23 mouse cellular contexts compared by ENCODE assay signal in genomic region chrX:117559063-117559462, GRCm38 (mm10).
DNase-seq lines count a peak whose midpoint lies in the region; ATAC-seq and TF ChIP-seq lines count a peak whose summit lies in the region.
"Had no signal": no experiment of that assay in that cellular context is flagged by ENCODE, and none has a peak within 500 bp of the region (broad histone marks: within the 10 kb centered on the region; RNA-seq: fewer than 3 reads in every experiment).

No protein-coding gene starts in this region.

- no peak for TF ChIP-seq CTCF in forebrain, postnatal 0 days (IDR thresholded peaks at IDR 0.05; ENCODE audit: low read depth)
- no peak for TF ChIP-seq CTCF in midbrain, postnatal 0 days (IDR thresholded peaks at IDR 0.05)
- no peak for TF ChIP-seq CTCF in layer of hippocampus, adult 2 months (conservative IDR thresholded peaks at IDR 0.05)

- peak; percentile 58; the same call in 1 of the 2 replicates for ATAC-seq in forebrain, postnatal 0 days
- ATAC-seq in forebrain, embryonic 11.5 days (replicated peaks; ENCODE audit: low FRiP score) = no peak
- no peak for ATAC-seq in midbrain, postnatal 0 days (ENCODE audit: low FRiP score)
- ATAC-seq in midbrain, embryonic 16.5 days = no peak
- ATAC-seq: inflammation-experienced regulatory T-cells, adult 6 months; midbrain, embryonic 13.5 days had no signal

- H3K9me3 ChIP-seq in forebrain, postnatal 0 days (ENCODE audit: low read length) = no peaks in the 10 kb centered on the region
- H3K9me3 ChIP-seq in forebrain, embryonic 11.5 days (ENCODE audit: control insufficient read depth, low read length) = no peaks in the 10 kb centered on the region
- H3K9me3 ChIP-seq in midbrain, postnatal 0 days (ENCODE audit: low read length) = no peaks in the 10 kb centered on the region
- no peaks in the 10 kb centered on the region for H3K9me3 ChIP-seq in midbrain, embryonic 16.5 days (replicated peaks; ENCODE audit: control insufficient read depth, low read length, poor library complexity, severe bottlenecking)
- H3K9me3 ChIP-seq: heart, embryonic 13.5 days; hindbrain, embryonic 13.5 days; liver, embryonic 15.5 days; midbrain, embryonic 13.5 days; neural tube, embryonic 15.5 days had no signal

- H3K27me3 ChIP-seq in forebrain, postnatal 0 days (ENCODE audit: insufficient read depth, low read length) = no peaks in the 10 kb centered on the region
- no peaks in the 10 kb centered on the region for H3K27me3 ChIP-seq in forebrain, embryonic 11.5 days (ENCODE audit: control insufficient read depth, insufficient read depth, low read length)
- no peaks in the 10 kb centered on the region for H3K27me3 ChIP-seq in midbrain, postnatal 0 days (ENCODE audit: insufficient read depth, low read length)
- H3K27me3 ChIP-seq in midbrain, embryonic 16.5 days (ENCODE audit: control insufficient read depth, insufficient read depth, low read depth, low read length) = no peaks in the 10 kb centered on the region
- H3K27me3 ChIP-seq: heart, embryonic 13.5 days; hindbrain, embryonic 13.5 days; liver, embryonic 15.5 days; midbrain, embryonic 13.5 days; neural tube, embryonic 15.5 days had no signal

- no peak overlapping the region for H3K4me2 ChIP-seq in forebrain, postnatal 0 days (ENCODE audit: low read depth)
- no peak overlapping the region for H3K4me2 ChIP-seq in forebrain, embryonic 11.5 days (ENCODE audit: low read depth, low read length, severe bottlenecking)
- H3K4me2 ChIP-seq in midbrain, postnatal 0 days (ENCODE audit: low read depth, low read length, poor library complexity, severe bottlenecking) = no peak overlapping the region
- no peak overlapping the region for H3K4me2 ChIP-seq in midbrain, embryonic 16.5 days (ENCODE audit: low read length)
- H3K4me2 ChIP-seq: heart, embryonic 13.5 days; hindbrain, embryonic 13.5 days; liver, embryonic 15.5 days; midbrain, embryonic 13.5 days; neural tube, embryonic 15.5 days had no signal

- H3K27ac ChIP-seq in forebrain, postnatal 0 days (ENCODE audit: low read depth, low read length) = no peak overlapping the region
- H3K27ac ChIP-seq in forebrain, embryonic 11.5 days (ENCODE audit: low read depth, low read length) = no peak overlapping the region
- H3K27ac ChIP-seq in midbrain, postnatal 0 days (ENCODE audit: low read depth, low read length) = no peak overlapping the region
- H3K27ac ChIP-seq in midbrain, embryonic 16.5 days (ENCODE audit: low read length) = no peak overlapping the region
- no peak overlapping the region for H3K27ac ChIP-seq in layer of hippocampus, adult 2 months
- H3K27ac ChIP-seq: heart, embryonic 13.5 days; hindbrain, embryonic 13.5 days; left cerebral cortex, adult 2 months; liver, embryonic 15.5 days; midbrain, embryonic 13.5 days; neural tube, embryonic 15.5 days had no signal

- H3K9ac ChIP-seq in forebrain, postnatal 0 days = no peak overlapping the region
- H3K9ac ChIP-seq in forebrain, embryonic 11.5 days (ENCODE audit: low read length) = no peak overlapping the region
- no peak overlapping the region for H3K9ac ChIP-seq in midbrain, postnatal 0 days (replicated peaks; ENCODE audit: low read length, poor library complexity, severe bottlenecking)
- H3K9ac ChIP-seq in midbrain, embryonic 16.5 days (ENCODE audit: low read depth, low read length) = no peak overlapping the region
- H3K9ac ChIP-seq: heart, embryonic 13.5 days; hindbrain, embryonic 13.5 days; liver, embryonic 15.5 days; midbrain, embryonic 13.5 days; neural tube, embryonic 15.5 days had no signal

- WGBS in forebrain, postnatal 0 days = 50% methylated on average over 3 of the region's 3 CpGs
- 82% methylated on average over 3 of the region's 3 CpGs for WGBS in forebrain, embryonic 11.5 days
- WGBS in midbrain, postnatal 0 days = 71% methylated on average over 3 of the region's 3 CpGs
- WGBS in midbrain, embryonic 16.5 days = 80% methylated on average over 3 of the region's 3 CpGs

- H3K4me3 ChIP-seq in forebrain, postnatal 0 days (ENCODE audit: low read depth, low read length) = no peak overlapping the region
- no peak overlapping the region for H3K4me3 ChIP-seq in forebrain, embryonic 11.5 days (ENCODE audit: low read depth, low read length)
- no peak overlapping the region for H3K4me3 ChIP-seq in midbrain, postnatal 0 days (ENCODE audit: low read depth, low read length)
- H3K4me3 ChIP-seq in midbrain, embryonic 16.5 days (ENCODE audit: low read depth, low read length) = no peak overlapping the region
- no peak overlapping the region for H3K4me3 ChIP-seq in layer of hippocampus, adult 2 months
- H3K4me3 ChIP-seq: heart, embryonic 13.5 days; hindbrain, embryonic 13.5 days; left cerebral cortex, adult 2 months; liver, embryonic 15.5 days; midbrain, embryonic 13.5 days; myocyte; neural tube, embryonic 15.5 days had no signal

- no peaks in the 10 kb centered on the region for H3K4me1 ChIP-seq in forebrain, postnatal 0 days (ENCODE audit: insufficient read depth)
- H3K4me1 ChIP-seq in forebrain, embryonic 11.5 days (replicated peaks; ENCODE audit: control insufficient read depth, insufficient read depth, low read length) = no peaks in the 10 kb centered on the region
- H3K4me1 ChIP-seq in midbrain, postnatal 0 days (ENCODE audit: insufficient read depth, low read length) = no peaks in the 10 kb centered on the region
- no peaks in the 10 kb centered on the region for H3K4me1 ChIP-seq in midbrain, embryonic 16.5 days (ENCODE audit: control insufficient read depth, insufficient read depth, low read length)
- H3K4me1 ChIP-seq: heart, embryonic 13.5 days; hindbrain, embryonic 13.5 days; liver, embryonic 15.5 days; midbrain, embryonic 13.5 days; neural tube, embryonic 15.5 days had no signal

- intact Hi-C loops in left cerebral cortex, postnatal 25 days (cut with DNase I) = no loop called here
- intact Hi-C loops in gastrocnemius, postnatal 36 days (cut with DNase I) = no loop called here

- peak; percentile 4 for DNase-seq in forebrain, postnatal 0 days
- no peak for DNase-seq in forebrain, embryonic 11.5 days (ENCODE audit: low spot score)
- DNase-seq in midbrain, postnatal 0 days (ENCODE audit: low spot score) = peak; percentile 0
- peak; percentile 52 to 72 for DNase-seq in layer of hippocampus, adult 2 months (ENCODE audit: low spot score in 2 of 2)
- DNase-seq in left cerebral cortex, postnatal 25 days (ENCODE audit: low spot score in 2 of 2) = peak; percentile 16 to 72
- DNase-seq in MN1 (ENCODE audit: low spot score) = no peak
- no peak for DNase-seq in gastrocnemius, postnatal 36 days
- DNase-seq: adrenal gland, adult 2 months; B cell, adult 2 months; cerebellum, postnatal 10 days; embryo, embryonic 11 days; heart, adult 11 months; kidney, adult 2 months; kidney, postnatal 10 days had no signal

- no peaks in the 10 kb centered on the region for H3K36me3 ChIP-seq in forebrain, postnatal 0 days (ENCODE audit: insufficient read depth)
- no peaks in the 10 kb centered on the region for H3K36me3 ChIP-seq in forebrain, embryonic 11.5 days (ENCODE audit: control insufficient read depth, insufficient read depth, low read length)
- H3K36me3 ChIP-seq in midbrain, postnatal 0 days (ENCODE audit: insufficient read depth, low read length) = no peaks in the 10 kb centered on the region
- H3K36me3 ChIP-seq in midbrain, embryonic 16.5 days (ENCODE audit: control insufficient read depth, insufficient read depth, low read length) = no peaks in the 10 kb centered on the region
- H3K36me3 ChIP-seq: heart, embryonic 13.5 days; hindbrain, embryonic 13.5 days; liver, embryonic 15.5 days; midbrain, embryonic 13.5 days; neural tube, embryonic 15.5 days had no signal

Comparison
In these comparisons a context has a peak if more than half of its experiments do, and no peak if none do; other contexts are left out.
1. DNase-seq: peak in forebrain, postnatal 0 days (single experiment), midbrain, postnatal 0 days (single experiment), layer of hippocampus, adult 2 months (2 of 2) and left cerebral cortex, postnatal 25 days (2 of 2); none in forebrain, embryonic 11.5 days (single experiment), MN1 (single experiment) and gastrocnemius, postnatal 36 days (0 of 2).